Mouse (Mus musculus) limb, embryonic 11.5 days (tissue): ENCODE measurements around the gene Adgrf5. TPM values are rescaled to one million over a fixed set of nuclear protein-coding genes. Genes with fewer than 3 reads are reported as not detected.

Experiments used
- ATAC-seq: fragments of 200-750 bp; cut with Nextera tagmentation; 2 replicates; pipeline ENCODE4 v1.8.0; 2017; ENCODE audit warnings: low read depth; ENCODE audit not compliant: insufficient number of reproducible peaks, low FRiP score, low TSS enrichment
- DNase-seq: peaks from one replicate; pipeline ENCODE4 v3.0.0-alpha.2; 2015; ENCODE audit warnings: low spot score
- H3K27ac ChIP-seq: fragments of 300-500 bp; sonication (generic); replicated peaks from 2 replicates; pipeline ENCODE4 v1.5.1; 2014; ENCODE audit warnings: low read depth, mild to moderate bottlenecking, low read length
- H3K27me3 ChIP-seq: fragments of 300-500 bp; sonication (generic); 2 replicates; pipeline ENCODE4 v1.6.1; 2014; ENCODE audit warnings: mild to moderate bottlenecking, low read length, mixed read lengths; ENCODE audit not compliant: control insufficient read depth, insufficient read depth
- H3K36me3 ChIP-seq: fragments of 300-500 bp; sonication (generic); 2 replicates; pipeline ENCODE4 v1.6.1; 2014; ENCODE audit warnings: mild to moderate bottlenecking, low read length, moderate library complexity, mixed read lengths; ENCODE audit not compliant: control insufficient read depth, insufficient read depth
- H3K4me1 ChIP-seq: fragments of 300-500 bp; sonication (generic); 2 replicates; pipeline ENCODE4 v1.6.1; 2014; ENCODE audit warnings: low read length, mixed read lengths; ENCODE audit not compliant: control insufficient read depth, insufficient read depth
- H3K4me2 ChIP-seq: fragments of 300-500 bp; sonication (generic); 2 replicates; pipeline ENCODE4 v1.6.1; 2014; ENCODE audit warnings: low read depth, mild to moderate bottlenecking, moderate library complexity; ENCODE audit not compliant: severe bottlenecking
- H3K4me3 ChIP-seq: fragments of 300-500 bp; sonication (generic); 2 replicates; pipeline ENCODE4 v1.5.1; 2014; ENCODE audit warnings: low read depth, low read length
- H3K9ac ChIP-seq: fragments of 300-500 bp; sonication (generic); 2 replicates; pipeline ENCODE4 v1.6.1; 2014; ENCODE audit warnings: mild to moderate bottlenecking, low read length
- H3K9me3 ChIP-seq: fragments of 300-500 bp; sonication (generic); 2 replicates; pipeline ENCODE4 v1.6.1; 2016; ENCODE audit warnings: low read length; ENCODE audit not compliant: control insufficient read depth
- WGBS: fragments of 180-500 bp; shearing (Covaris S2); extraction: QIAGEN DNeasy Blood & Tissue Kit; methylation state at CpG from one replicate; pipeline ENCODE4 v1.1.7; 2014; 5-methylcytosine and 5-hydroxymethylcytosine counted together
- polyA plus RNA-seq: library from polyadenylated mRNA; unstranded; fragments of >200 nt; fragmentation: Nextera tagmentation; extraction: Ambion mirVana; gene quantifications from 2 replicates; pipeline ENCODE4 v1.2.1, GENCODE M21; 2014

The Adgrf5 gene
- polyA plus RNA-seq, 1 experiment from 2014 or later: 9.6 TPM

GRCm38 (mm10) chr17:43503861-43504593 is 143.8 kb downstream of the Adgrf5 start:
- 55% methylated on average over 4 of the region's 4 CpGs for WGBS
- Histone ChIP-seq H3K36me3 (no peaks in the 10 kb centered on the region), H3K4me3 (no peak overlapping the region), H3K4me2 (no peak overlapping the region), H3K9ac (no peak overlapping the region), H3K27ac (no peak overlapping the region), H3K27me3 (no peaks in the 10 kb centered on the region), H3K4me1 (no peaks in the 10 kb centered on the region), H3K9me3 (no peaks in the 10 kb centered on the region)
- DNase-seq: no peak
- ATAC-seq: no peak

GRCm38 (mm10) chr17:43504594-43504934 is 144.3 kb downstream of the Adgrf5 start:
- DNase-seq: no peak
- Histone ChIP-seq H3K4me2 (no peak overlapping the region), H3K36me3 (no peaks in the 10 kb centered on the region), H3K4me3 (no peak overlapping the region), H3K4me1 (no peaks in the 10 kb centered on the region), H3K27me3 (no peaks in the 10 kb centered on the region), H3K9me3 (no peaks in the 10 kb centered on the region), H3K9ac (no peak overlapping the region), H3K27ac (no peak overlapping the region)
- no peak for ATAC-seq
- 67% methylated on average over 6 of the region's 6 CpGs for WGBS

Other genes with a start within 250 kb of the Adgrf5 start
- gene Adgrf1, start 90.1 kb upstream of the Adgrf5 start, polyA plus RNA-seq: 0.06 TPM in 1 of 2 replicates, not detected in the other
- not detected in 2 replicates for gene Mep1a, start 142.4 kb downstream of the Adgrf5 start, polyA plus RNA-seq
- 0.14 TPM in 1 of 2 replicates, not detected in the other for gene Ankrd66, start 183.2 kb downstream of the Adgrf5 start, polyA plus RNA-seq
- gene Pla2g7, start 207.6 kb downstream of the Adgrf5 start, polyA plus RNA-seq: 3.0 and 3.5 TPM in 2 replicates